Mouse (Mus musculus): ENCODE measurements around the gene Phc2. TPM values are rescaled to one million over a fixed set of nuclear protein-coding genes. Genes with fewer than 3 reads are reported as not detected.

The Phc2 gene
- polyA plus RNA-seq (2015; fragmentation: Nextera tagmentation; extraction: Ambion mirVana): 42.6 and 47.5 TPM in 2 replicates

DNA sequence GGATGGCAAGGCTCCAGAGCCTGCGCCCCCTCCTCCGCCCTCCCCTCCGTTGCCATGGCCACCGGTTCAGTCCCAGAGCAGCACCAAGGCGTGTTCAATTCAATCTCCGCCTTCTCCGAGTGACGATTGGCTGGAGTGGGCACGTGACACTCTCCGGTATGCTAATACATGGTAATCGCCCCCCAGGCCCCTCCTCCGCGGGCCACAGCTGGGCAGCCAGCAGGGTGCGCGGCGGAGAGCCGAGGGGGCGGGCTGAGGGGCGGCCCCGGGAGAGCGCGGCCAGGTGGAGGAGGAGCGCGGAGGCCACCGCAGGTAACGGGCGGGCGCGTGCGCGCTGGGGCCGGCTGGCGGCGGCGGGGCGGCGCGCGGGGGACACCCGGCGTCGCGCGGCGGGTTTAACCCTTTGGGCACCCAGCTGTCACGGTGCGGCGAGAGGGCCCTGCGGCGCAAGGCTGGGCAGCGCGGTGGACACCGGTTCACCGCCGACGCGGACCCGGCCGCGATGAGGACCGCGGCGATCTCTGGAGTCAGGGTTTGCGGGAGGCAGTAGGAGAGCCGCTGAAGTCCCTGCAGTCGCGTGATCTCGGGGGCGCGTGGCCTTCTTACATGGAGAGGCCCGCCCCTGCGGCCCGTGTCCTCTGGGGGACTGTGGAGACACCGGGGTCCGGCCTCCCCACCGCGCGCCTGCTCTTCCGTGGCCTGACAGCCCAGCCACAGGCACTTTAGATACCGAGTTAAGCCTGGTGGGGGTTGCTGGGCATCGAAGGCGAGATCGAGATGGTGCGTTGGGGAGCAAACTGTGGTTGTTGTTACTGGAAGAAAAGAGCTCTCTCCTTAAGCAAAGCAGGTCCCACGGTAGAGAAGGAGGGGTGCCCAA, at the start of gene Phc2:
Phc2 (plus strand) TSS at position 198 of the 877 bp plus-strand sequence.

GRCm38 (mm10) chr4:128609925-128610402, 44.5 kb upstream of the Phc2 start, which contains the start of gene Zscan20:
TSS of gene Zscan20 (minus strand) at chr4:128610098.

DNA sequence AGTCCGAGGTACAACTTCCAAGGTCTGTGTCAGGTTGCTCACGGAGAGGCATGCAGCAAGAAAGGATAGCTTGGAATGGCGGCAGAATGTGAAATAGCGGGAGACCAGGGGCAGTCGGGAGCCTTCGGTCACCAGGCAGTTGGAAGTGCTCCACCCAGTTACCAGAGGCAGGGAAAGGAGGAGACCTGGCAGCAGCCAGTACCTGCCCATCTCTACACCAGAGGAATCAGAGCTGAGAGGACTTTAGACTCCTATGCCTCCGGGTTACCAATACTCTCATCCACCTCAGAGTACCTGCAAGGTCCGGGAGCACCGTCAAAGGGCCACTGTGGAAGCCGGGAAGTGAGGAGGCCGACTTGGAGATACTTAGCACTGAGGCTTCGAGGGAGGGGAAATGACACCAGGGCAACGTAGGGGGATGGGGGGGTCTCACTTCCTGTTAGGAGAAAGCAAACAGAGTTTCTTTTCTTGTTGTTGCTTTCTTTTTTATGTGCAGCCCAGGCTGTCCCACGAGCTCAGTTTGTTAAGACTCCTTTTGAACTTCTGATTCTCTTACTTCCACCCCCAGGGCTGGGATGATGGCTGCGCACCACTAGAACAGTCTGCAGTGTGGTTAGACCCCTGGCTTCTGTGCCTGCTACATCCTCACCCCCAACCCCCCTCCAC, 36.1 kb upstream of the Phc2 start, which contains the start of gene Tlr12:
Tlr12 (minus strand) TSS at position 374 of the 666 bp plus-strand sequence.

DNA sequence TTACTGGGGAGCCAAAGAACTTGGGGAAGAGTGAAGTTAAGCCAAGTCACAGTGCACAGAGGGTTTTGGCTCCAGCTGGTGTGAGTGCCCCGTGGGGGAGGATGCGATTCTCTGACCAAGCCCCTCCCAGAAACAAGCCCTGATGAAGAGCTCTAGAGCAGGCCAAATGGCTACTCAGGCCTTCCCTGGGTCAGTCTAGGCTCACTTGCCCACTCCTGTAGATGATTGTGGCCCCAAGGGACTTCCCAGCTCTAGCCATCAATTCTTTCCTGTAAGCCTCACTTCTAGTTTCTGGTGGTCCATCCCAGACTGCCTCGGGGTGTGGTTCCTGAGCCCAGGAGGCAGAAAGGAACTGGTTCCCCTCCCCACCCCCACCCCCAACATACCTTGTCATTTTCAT, 100.6 kb downstream of the Phc2 start, which contains the start of gene A3galt2:
A3galt2 (plus strand) TSS at position 301 of the 400 bp plus-strand sequence.

Other genes starting within 250 kb of the Phc2 start
- gene Zscan20, start 44.6 kb upstream of the Phc2 start, polyA plus RNA-seq (2015; fragmentation: Nextera tagmentation; extraction: Ambion mirVana): 2.2 and 2.7 TPM in 2 replicates
- gene Tlr12, start 36.1 kb upstream of the Phc2 start, polyA plus RNA-seq (2015; fragmentation: Nextera tagmentation; extraction: Ambion mirVana): 1.3 and 1.6 TPM in 2 replicates
- gene A3galt2, start 100.7 kb downstream of the Phc2 start, polyA plus RNA-seq (2015; fragmentation: Nextera tagmentation; extraction: Ambion mirVana): 0.24 and 0.74 TPM in 2 replicates
- 27.2 and 29.2 TPM in 2 replicates for gene Zfp362, start 151.3 kb downstream of the Phc2 start, polyA plus RNA-seq (2015; fragmentation: Nextera tagmentation; extraction: Ambion mirVana)
- gene Trim62, start 228.9 kb downstream of the Phc2 start, polyA plus RNA-seq (2015; fragmentation: Nextera tagmentation; extraction: Ambion mirVana): 29.2 and 32.5 TPM in 2 replicates